Mouse (Mus musculus) left cerebral cortex, postnatal 36 days (tissue): ENCODE measurements at regions not wholly inside any gene's neighbourhood (a gene's known extent, or its start where the extent isn't known, plus 50 kb on each side); places are given as distances from the start of the nearest gene placed in this dataset. TPM values are rescaled to one million over a fixed set of nuclear protein-coding genes. Genes with fewer than 3 reads are reported as not detected.

Source experiments
- DNase-seq, 2 experiments: peaks; one replicate each; pipeline ENCODE4 v3.0.0; 2021 to 2022; ENCODE audit warnings: low spot score in 2 of 2, mixed read lengths in 1 of 2
- intact Hi-C: fragments of 180-260 bp; cut with DNase I; formaldehyde crosslinking; loops from one replicate; pipeline ENCODE4 v1.15.1; 2025
- microRNA-seq: library from miRNA; unstranded; fragments of <30 nt; microRNA quantifications from one replicate; pipeline ENCODE4 v1.2.0, GENCODE M21; 2022

DNA sequence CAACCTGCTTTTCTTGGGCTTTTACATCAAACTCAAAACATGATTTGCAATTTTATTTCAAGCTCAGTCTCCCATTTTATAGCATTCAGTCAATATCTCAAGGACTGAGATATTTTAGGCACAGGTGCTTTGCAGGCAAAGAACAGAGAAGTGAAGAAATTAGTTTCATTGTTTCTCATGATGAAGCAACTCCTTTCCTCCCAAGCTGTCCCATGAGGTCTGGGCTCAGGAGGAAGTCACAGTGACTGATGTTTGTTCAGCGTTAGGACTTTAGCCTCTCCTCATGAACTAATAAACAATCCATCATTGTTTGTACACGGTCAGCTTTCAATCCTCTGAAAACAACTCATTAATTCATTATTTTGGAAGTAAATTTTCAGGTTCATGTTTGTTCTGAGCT, 66.6 kb upstream of the Peli1 start:
- intact Hi-C loops = no loop called here
- DNase-seq = no peak

DNA sequence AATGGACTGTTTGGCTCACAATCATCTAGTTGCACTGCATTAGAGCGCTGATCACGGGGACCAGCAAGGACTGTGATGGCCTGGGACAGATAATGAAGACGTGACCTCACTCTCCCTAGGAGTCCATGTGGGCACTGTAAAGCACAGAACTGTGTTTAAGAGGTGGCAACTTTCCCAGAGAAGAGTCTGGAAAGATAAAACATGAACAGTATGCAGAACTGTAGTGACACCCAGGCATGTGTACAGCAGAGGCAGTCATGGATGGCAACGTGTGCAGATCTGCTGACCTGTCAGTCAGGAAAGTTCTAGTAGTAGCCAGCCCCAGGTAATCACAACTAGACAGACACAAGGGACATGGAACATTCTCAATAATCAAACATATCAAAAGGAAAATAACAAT, 63.8 kb upstream of the Peli1 start:
- intact Hi-C loops = no loop called here
- DNase-seq = no peak

DNA sequence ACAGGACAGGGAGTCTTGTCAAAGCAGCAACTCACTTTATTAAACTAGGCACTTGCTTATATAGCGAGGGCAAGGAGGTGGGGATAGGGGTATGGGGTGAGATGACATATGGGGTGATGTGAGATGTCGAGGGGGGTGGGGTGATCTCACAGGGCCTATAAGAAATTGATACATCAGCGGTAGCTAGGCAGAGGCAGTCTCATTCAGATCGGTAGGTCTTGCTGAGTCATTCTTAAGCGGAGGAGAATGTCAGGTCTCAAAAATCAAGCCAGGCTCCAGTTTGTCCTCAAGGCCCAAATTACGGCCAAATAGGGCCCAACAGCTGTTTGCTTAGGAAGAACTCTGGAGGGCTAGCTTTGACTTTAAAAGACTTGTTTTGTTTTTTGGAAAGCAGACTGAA, 60.7 kb upstream of the Peli1 start:
- intact Hi-C loops = no loop called here
- no peak for DNase-seq

DNA sequence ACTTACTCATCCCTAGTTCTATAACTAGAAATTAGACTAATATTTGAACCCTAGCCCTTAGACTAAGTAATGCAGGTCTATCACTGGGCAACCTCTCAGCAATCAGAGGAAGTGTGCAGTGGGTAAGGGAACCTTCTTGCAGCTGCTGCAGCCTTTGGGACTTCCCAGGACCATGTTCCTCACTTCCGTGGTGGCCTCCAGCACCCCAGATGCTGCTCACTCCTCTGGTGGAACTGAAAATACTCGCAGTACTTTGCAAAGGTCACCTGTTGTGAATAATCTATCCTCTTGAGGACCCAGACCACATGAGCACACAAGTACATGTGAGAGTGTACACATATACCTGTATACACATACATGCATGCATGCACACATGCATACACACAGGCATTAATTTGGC, 59.3 kb upstream of the Peli1 start:
- intact Hi-C loops = no loop called here
- no peak for DNase-seq

DNA sequence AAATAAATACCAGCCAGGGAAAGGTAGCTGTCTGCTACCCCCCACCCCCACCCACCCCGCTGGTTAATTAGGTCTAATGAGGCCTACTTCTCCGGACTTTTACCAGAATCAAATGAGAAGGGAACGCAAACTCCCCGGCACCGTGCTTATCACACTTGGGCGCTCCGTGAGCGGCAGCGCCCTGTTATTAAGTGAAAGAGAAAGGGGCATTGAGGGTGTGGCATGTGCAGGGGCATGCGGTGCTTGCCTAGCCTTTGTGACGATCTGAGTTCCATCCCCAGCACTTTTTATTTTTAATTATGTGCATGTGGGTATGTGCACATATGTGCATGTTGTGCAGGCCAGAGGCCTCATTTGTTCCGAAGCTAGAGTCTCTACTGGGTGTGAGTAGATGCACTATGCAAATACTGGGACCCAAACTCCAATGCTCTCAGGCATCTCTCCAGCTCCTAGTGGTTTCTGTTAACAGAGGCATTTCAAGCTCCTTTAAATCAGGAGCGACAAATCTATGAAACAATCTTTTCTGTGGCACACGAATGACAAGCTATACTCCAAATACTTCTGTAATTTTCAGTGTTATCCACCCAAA, 57.8 kb upstream of the Peli1 start:
- intact Hi-C loops = no loop called here
- no peak for DNase-seq

DNA sequence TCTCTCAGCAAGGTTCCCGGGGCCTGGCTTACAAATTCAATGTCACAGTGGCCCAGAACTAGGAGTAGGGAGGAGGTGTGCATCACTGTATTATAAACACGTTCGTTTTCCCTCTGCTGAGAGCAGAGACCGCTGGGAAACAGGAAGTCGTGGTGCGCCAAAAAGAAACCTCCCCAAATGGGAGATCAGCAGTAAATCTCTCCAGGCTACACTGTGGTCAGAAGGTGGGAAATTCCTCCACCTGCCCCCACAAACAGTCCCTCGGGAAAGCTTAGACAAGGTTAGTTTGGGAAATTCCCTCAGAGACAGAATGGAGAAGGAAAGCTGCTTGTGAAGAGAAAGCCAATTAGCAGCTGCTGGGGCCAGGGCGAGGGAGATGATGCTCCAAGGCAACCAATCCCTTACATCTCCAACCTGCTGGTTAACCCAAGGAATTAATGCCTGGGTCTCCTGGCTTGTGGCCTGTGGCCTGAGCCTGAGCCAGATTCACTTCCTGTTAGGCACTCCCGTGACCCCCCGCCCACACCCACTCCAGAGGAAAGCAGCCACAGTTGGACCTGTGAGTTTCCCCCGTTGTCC, 57.2 kb upstream of the Peli1 start:
- DNase-seq = no peak
- intact Hi-C loops = no loop called here

DNA sequence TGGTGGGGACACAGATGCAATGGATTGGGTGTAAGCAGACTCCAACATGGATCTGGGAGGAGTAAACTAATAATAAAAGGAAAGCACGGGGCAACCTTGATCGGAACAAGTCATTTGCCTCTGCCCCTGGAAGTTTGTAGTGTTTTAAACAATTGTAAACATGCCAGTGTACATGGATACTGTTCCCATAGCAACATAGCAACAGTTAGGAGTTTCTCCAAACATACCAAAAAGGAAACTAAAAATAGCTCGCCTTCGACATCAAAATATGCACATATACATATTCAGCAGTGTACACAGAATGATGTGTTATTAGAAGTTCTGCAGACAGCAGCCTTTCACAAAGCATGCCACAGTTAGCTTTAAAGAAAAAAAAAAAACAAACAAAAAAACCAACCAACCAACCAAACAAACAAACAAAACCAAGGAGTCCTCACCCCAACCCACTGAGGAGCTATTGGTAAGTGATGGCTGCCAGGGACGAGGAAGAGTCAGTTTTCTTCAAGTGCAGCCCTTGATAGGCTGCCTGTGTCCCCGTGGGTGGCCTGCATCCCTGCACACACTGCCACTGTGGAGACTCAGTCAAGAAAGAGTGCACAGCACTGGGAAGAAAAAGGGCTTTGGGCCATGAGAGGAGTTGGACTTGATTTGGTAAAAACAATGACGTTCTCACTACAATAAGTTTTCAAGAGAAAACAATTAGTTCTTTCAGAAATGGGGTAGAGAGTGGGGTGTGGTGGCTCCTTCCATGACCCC, 54.8 kb upstream of the Peli1 start:
- DNase-seq = no peak
- intact Hi-C loops = no loop called here

DNA sequence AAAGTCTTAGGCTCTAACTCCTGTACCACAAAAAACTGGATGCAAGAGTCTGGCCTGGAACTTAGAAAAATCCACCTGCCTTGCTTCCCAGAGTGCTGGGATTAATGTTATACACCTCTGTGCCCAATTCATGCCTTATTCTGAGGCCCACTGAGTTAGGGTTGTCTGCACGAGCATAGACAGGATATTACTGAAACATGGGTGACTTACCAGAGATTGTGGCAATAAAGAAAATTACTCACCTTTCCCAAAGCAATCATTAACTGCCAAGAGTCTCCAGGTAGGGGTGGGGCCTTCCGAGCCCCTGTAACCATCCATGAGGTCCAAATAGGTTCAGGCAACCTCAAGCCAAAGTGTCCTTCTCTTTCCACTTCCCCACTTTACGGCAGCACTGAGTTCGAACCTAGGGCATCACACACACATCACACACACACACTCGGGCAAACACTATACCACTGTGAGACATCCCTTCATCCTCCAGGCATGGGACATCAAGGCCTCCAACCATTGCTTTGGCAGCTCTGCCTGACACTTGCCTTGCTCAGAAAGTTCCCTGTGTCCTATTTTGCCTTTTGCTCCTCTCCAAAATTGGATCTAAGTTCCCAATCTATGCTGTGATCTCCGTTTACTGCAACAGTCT, 53.7 kb upstream of the Peli1 start:
- intact Hi-C loops = no loop called here
- no peak for DNase-seq

DNA sequence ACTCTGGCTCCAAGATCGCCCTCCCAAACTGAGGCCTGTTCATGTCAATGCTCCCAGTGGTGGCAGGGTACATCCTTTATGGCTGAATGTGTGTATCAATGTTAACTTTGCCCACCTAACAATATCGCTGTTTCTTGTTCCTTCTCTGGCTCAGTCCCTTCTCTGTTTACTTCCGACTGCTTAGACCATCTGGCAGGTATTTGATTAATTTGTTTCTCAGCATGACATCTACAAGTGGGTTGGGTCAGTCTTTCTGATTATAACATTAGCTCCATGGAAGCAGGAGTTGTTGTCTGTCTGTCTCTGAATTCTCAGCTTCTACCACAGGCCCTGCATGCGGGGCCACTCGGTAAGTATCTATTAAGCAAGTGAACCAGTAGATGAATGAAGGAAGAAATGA, 49.9 kb upstream of the Peli1 start:
- intact Hi-C loops = no loop called here
- no peak for DNase-seq

Small RNA genes lying in the stretch of these regions (microRNA-seq; reads per million reads assigned to microRNA genes)
- gene Gm23681 = not detected
